Mouse (Mus musculus) liver, adult 2 months (tissue): ENCODE measurements around the gene Dock9.

ENCODE experiments used
- CTCF ChIP-seq: fragments of 200-500 bp; IDR thresholded peaks from 2 replicates; pipeline ENCODE4 v1.5.1; 2011; ENCODE audit warnings: low read depth, low read length, control low read depth
- POLR2A ChIP-seq: fragments of 200-500 bp; IDR thresholded peaks from 2 replicates; pipeline ENCODE4 v1.6.1; 2011; ENCODE audit warnings: low read length, control low read depth; ENCODE audit not compliant: insufficient read depth; ENCODE audit errors: extremely low read depth

DNA sequence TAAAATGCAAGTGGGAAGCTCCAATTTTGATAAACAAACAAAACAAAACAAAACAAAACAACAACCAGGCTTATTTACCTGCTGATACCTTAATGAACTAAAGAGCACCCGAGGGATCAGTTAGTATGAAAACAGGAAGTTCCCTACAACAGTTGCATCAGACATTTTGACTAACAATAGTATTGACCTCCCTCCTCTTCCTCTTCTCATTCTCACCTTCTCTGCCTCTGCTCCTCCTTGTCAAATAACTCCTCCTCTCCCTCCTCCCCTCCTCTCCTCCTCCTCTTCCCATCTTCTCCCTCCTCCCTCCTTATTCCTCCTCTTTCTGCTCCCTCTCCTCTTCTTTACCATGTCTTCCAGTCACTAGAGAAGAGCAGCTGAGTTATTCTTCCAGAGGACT, 270.4 kb downstream of the Dock9 start:
- TF ChIP-seq CTCF: no peak
- no peak for TF ChIP-seq POLR2A
